Mouse (Mus musculus) kidney, embryonic 15.5 days (tissue): ENCODE measurements around the gene Oprm1. TPM values are rescaled to one million over a fixed set of nuclear protein-coding genes. Genes with fewer than 3 reads are reported as not detected.
"Not testable (repeated sequence)": the region's sequence is repeated elsewhere in the genome, so short reads cannot be mapped to it uniquely, and the experiment has no call there.

Source experiments
- ATAC-seq: fragments of 200-750 bp; cut with Nextera tagmentation; replicated peaks from 2 replicates; pipeline ENCODE4 v1.8.0; 2017; ENCODE audit warnings: moderate TSS enrichment; ENCODE audit not compliant: low FRiP score
- H3K27ac ChIP-seq: fragments of 300-500 bp; sonication (generic); 2 replicates; pipeline ENCODE4 v1.5.1; 2015; ENCODE audit warnings: mild to moderate bottlenecking, inconsistent platforms
- H3K27me3 ChIP-seq: fragments of 300-500 bp; sonication (generic); 2 replicates; pipeline ENCODE4 v1.6.1; 2015; ENCODE audit warnings: inconsistent platforms
- H3K36me3 ChIP-seq: fragments of 300-500 bp; sonication (generic); 2 replicates; pipeline ENCODE4 v1.6.1; 2015; ENCODE audit warnings: inconsistent platforms
- H3K4me1 ChIP-seq: fragments of 300-500 bp; sonication (generic); 2 replicates; pipeline ENCODE4 v1.6.1; 2015; ENCODE audit warnings: inconsistent platforms
- H3K4me2 ChIP-seq: fragments of 300-500 bp; sonication (generic); 2 replicates; pipeline ENCODE4 v1.6.1; 2015; ENCODE audit warnings: moderate library complexity, mild to moderate bottlenecking, inconsistent platforms
- H3K4me3 ChIP-seq: fragments of 300-500 bp; sonication (generic); replicated peaks from 2 replicates; pipeline ENCODE4 v1.5.1; 2015; ENCODE audit warnings: mild to moderate bottlenecking, inconsistent platforms
- H3K9ac ChIP-seq: fragments of 300-500 bp; sonication (generic); 2 replicates; pipeline ENCODE4 v1.6.1; 2015; ENCODE audit warnings: mild to moderate bottlenecking, inconsistent platforms
- H3K9me3 ChIP-seq: fragments of 300-500 bp; sonication (generic); replicated peaks from 2 replicates; pipeline ENCODE4 v1.6.1; 2016; ENCODE audit warnings: inconsistent platforms
- WGBS: fragments of 180-500 bp; shearing (Covaris S2); methylation state at CpG from one replicate; pipeline ENCODE4 v1.1.7; 2015; ENCODE audit warnings: mixed read lengths; 5-methylcytosine and 5-hydroxymethylcytosine counted together
- polyA plus RNA-seq: library from polyadenylated mRNA; unstranded; fragments of >200 nt; fragmentation: Nextera tagmentation; extraction: Ambion mirVana; gene quantifications from 2 replicates; pipeline ENCODE4 v1.2.1, GENCODE M21; 2015

The Oprm1 gene
- polyA plus RNA-seq, 1 experiment from 2014 or later, result 0.10 TPM

GRCm38 (mm10) chr10:6848834-6849233 lies 90.5 kb downstream of the Oprm1 start:
- Histone ChIP-seq H3K36me3 (no peaks in the 10 kb centered on the region), H3K4me1 (no peaks in the 10 kb centered on the region), H3K9ac (no peak overlapping the region), H3K4me3 (no peak overlapping the region), H3K9me3 (no peaks in the 10 kb centered on the region), H3K27ac (no peak overlapping the region), H3K4me2 (no peak overlapping the region), H3K27me3 (no peaks in the 10 kb centered on the region)
- 77% methylated on average over 2 of the region's 2 CpGs for WGBS
- ATAC-seq, result no peak

GRCm38 (mm10) chr10:6855812-6856211 lies 97.5 kb downstream of the Oprm1 start:
- H3K27me3 ChIP-seq, result no peaks in the 10 kb centered on the region
- H3K36me3 ChIP-seq, result no peaks in the 10 kb centered on the region
- H3K4me3 ChIP-seq, result no peak overlapping the region
- no peak for ATAC-seq
- H3K4me2 ChIP-seq, result no peak overlapping the region
- no peaks in the 10 kb centered on the region for H3K4me1 ChIP-seq
- no peak overlapping the region for H3K9ac ChIP-seq
- 87% methylated on average over 3 of the region's 3 CpGs for WGBS
- H3K9me3 ChIP-seq, result no peaks in the 10 kb centered on the region
- no peak overlapping the region for H3K27ac ChIP-seq

- H3K36me3 ChIP-seq, result no peaks in the 10 kb centered on the region
- no peak for ATAC-seq
- H3K27me3 ChIP-seq, result no peaks in the 10 kb centered on the region
- no peak overlapping the region for H3K27ac ChIP-seq
- H3K9me3 ChIP-seq, result peaks cover 5% of the 10 kb centered on the region
- H3K4me3 ChIP-seq, result no peak overlapping the region
- no peak overlapping the region for H3K4me2 ChIP-seq
- 78% methylated on average over 7 of the region's 7 CpGs for WGBS
- H3K4me1 ChIP-seq, result no peaks in the 10 kb centered on the region
- no peak overlapping the region for H3K9ac ChIP-seq
Measured at GRCm38 (mm10) chr10:6871418-6872072, 113.2 kb downstream of the Oprm1 start.

GRCm38 (mm10) chr10:6873917-6874316 lies 115.6 kb downstream of the Oprm1 start:
- no peak for ATAC-seq
- H3K27ac ChIP-seq, result no peak overlapping the region
- no peak overlapping the region for H3K9ac ChIP-seq
- H3K4me1 ChIP-seq, result no peaks in the 10 kb centered on the region
- WGBS, result 94% methylated on average over 1 of the region's 1 CpGs
- peaks cover 4% of the 10 kb centered on the region; the same call in 1 of the 2 replicates for H3K9me3 ChIP-seq
- no peak overlapping the region for H3K4me3 ChIP-seq
- H3K4me2 ChIP-seq, result no peak overlapping the region
- H3K27me3 ChIP-seq, result no peaks in the 10 kb centered on the region
- no peaks in the 10 kb centered on the region for H3K36me3 ChIP-seq

GRCm38 (mm10) chr10:6878276-6878881 lies 120.1 kb downstream of the Oprm1 start:
- no peak overlapping the region for H3K9ac ChIP-seq
- no peak overlapping the region for H3K27ac ChIP-seq
- no peaks in the 10 kb centered on the region for H3K4me1 ChIP-seq
- no peak for ATAC-seq
- no peaks in the 10 kb centered on the region for H3K9me3 ChIP-seq
- H3K36me3 ChIP-seq, result no peaks in the 10 kb centered on the region
- WGBS, result 79% methylated on average over 2 of the region's 2 CpGs
- H3K27me3 ChIP-seq, result no peaks in the 10 kb centered on the region
- H3K4me2 ChIP-seq, result no peak overlapping the region
- H3K4me3 ChIP-seq, result no peak overlapping the region

GRCm38 (mm10) chr10:6882041-6882440 lies 123.7 kb downstream of the Oprm1 start:
- H3K9me3 ChIP-seq, H3K27ac ChIP-seq, H3K27me3 ChIP-seq, H3K4me1 ChIP-seq, ATAC-seq, H3K4me3 ChIP-seq, H3K4me2 ChIP-seq, H3K9ac ChIP-seq, H3K36me3 ChIP-seq: not testable (repeated sequence)
- WGBS, result 89% methylated on average over 1 of the region's 1 CpGs

GRCm38 (mm10) chr10:6885460-6885859 lies 127.2 kb downstream of the Oprm1 start:
- Histone ChIP-seq H3K27ac (no peak overlapping the region), H3K4me3 (no peak overlapping the region), H3K9ac (no peak overlapping the region), H3K36me3 (no peaks in the 10 kb centered on the region), H3K4me2 (no peak overlapping the region), H3K9me3 (no peaks in the 10 kb centered on the region), H3K27me3 (no peaks in the 10 kb centered on the region), H3K4me1 (peaks cover 12% of the 10 kb centered on the region)
- no peak for ATAC-seq
- WGBS, result 0% methylated on average over 1 of the region's 1 CpGs

GRCm38 (mm10) chr10:6889640-6890245 lies 131.4 kb downstream of the Oprm1 start:
- H3K27ac ChIP-seq, result peak overlapping the region; percentile 48
- H3K9ac ChIP-seq, result no peak overlapping the region
- no peaks in the 10 kb centered on the region for H3K36me3 ChIP-seq
- H3K27me3 ChIP-seq, result no peaks in the 10 kb centered on the region
- 31% methylated on average over 5 of the region's 5 CpGs for WGBS
- H3K4me3 ChIP-seq, result no peak overlapping the region
- ATAC-seq, result no peak
- H3K4me2 ChIP-seq, result no peak overlapping the region
- H3K4me1 ChIP-seq, result peaks cover 12% of the 10 kb centered on the region
- H3K9me3 ChIP-seq, result no peaks in the 10 kb centered on the region

GRCm38 (mm10) chr10:6890348-6891009 lies 132.2 kb downstream of the Oprm1 start:
- peak; percentile 49; the same call in 1 of the 2 replicates for ATAC-seq
- Histone ChIP-seq H3K4me3 (no peak overlapping the region), H3K27me3 (no peaks in the 10 kb centered on the region), H3K4me1 (peaks cover 12% of the 10 kb centered on the region), H3K4me2 (no peak overlapping the region), H3K9me3 (no peaks in the 10 kb centered on the region), H3K9ac (no peak overlapping the region), H3K27ac (peak overlapping the region; percentile 48), H3K36me3 (no peaks in the 10 kb centered on the region)
- WGBS, result 64% methylated on average over 5 of the region's 5 CpGs

GRCm38 (mm10) chr10:6895796-6896195 lies 137.5 kb downstream of the Oprm1 start:
- no peak overlapping the region for H3K9ac ChIP-seq
- H3K4me2 ChIP-seq, result no peak overlapping the region
- WGBS, result 48% methylated on average over 3 of the region's 3 CpGs
- no peak for ATAC-seq
- no peaks in the 10 kb centered on the region for H3K9me3 ChIP-seq
- H3K27ac ChIP-seq, result no peak overlapping the region
- H3K4me3 ChIP-seq, result no peak overlapping the region
- H3K4me1 ChIP-seq, result 0 out of 2 replicates have a peak, but pooled peaks cover 3% of the 10 kb centered on the region
- no peaks in the 10 kb centered on the region for H3K36me3 ChIP-seq
- H3K27me3 ChIP-seq, result no peaks in the 10 kb centered on the region

- H3K9ac ChIP-seq, result no peak overlapping the region
- H3K27ac ChIP-seq, result no peak overlapping the region
- H3K4me3 ChIP-seq, result no peak overlapping the region
- H3K4me2 ChIP-seq, result no peak overlapping the region
- H3K36me3 ChIP-seq, result no peaks in the 10 kb centered on the region
- H3K27me3 ChIP-seq, result no peaks in the 10 kb centered on the region
- H3K9me3 ChIP-seq, result no peaks in the 10 kb centered on the region
- H3K4me1 ChIP-seq, result 0 out of 2 replicates have a peak, but pooled peaks cover 3% of the 10 kb centered on the region
- WGBS, result 63% methylated on average over 3 of the region's 3 CpGs
- no peak; the same call in 1 of the 2 replicates for ATAC-seq
Measured at GRCm38 (mm10) chr10:6896659-6897303, 138.5 kb downstream of the Oprm1 start.

- no peak overlapping the region for H3K4me3 ChIP-seq
- H3K9me3 ChIP-seq, result no peaks in the 10 kb centered on the region
- WGBS, result 86% methylated on average over 4 of the region's 4 CpGs
- no peaks in the 10 kb centered on the region for H3K36me3 ChIP-seq
- no peak overlapping the region for H3K4me2 ChIP-seq
- no peaks in the 10 kb centered on the region for H3K27me3 ChIP-seq
- H3K9ac ChIP-seq, result no peak overlapping the region
- 0 out of 2 replicates have a peak, but pooled peaks cover 3% of the 10 kb centered on the region for H3K4me1 ChIP-seq
- no peak overlapping the region for H3K27ac ChIP-seq
- ATAC-seq, result no peak
Measured at GRCm38 (mm10) chr10:6900126-6900525, 141.8 kb downstream of the Oprm1 start.
